Mouse (Mus musculus): ENCODE measurements around the gene Morn5.

Gene Morn5

GRCm38 (mm10) chr2:36039297-36039985 is 9.8 kb upstream of the Morn5 start:
- Histone ChIP-seq H3K36me3 (ENCODE audit: control insufficient read depth, insufficient read depth, low read length, poor library complexity, severe bottlenecking) (peaks cover 7% of the 10 kb centered on the region), H3K27me3 (ENCODE audit: control insufficient read depth, insufficient read depth, low read length, poor library complexity, severe bottlenecking) (no peaks in the 10 kb centered on the region)
- DNase-seq (ENCODE audit: low read depth, low spot score) = no peak

DNA sequence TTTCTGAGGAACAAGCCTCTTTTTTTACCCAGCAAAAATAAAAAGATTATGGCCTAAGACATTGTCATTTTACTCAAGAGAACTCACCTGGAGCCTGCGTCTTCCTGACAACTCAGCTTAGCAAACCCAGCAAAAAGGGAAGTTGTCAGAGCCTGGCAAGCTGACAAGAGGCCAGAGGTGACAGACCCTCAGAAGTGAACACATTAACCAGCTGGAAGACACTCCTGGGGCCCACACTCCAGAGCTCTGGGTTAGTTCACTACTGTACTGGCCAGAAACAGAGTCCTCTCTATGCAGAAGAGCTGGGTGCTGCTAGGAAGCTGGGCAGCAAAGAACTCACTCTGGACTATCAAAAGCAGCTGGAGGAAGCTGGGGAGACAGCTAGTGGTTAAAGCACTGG is 8.4 kb upstream of the Morn5 start:
- peak; percentile 12 for DNase-seq (ENCODE audit: low read depth, low spot score)
- Histone ChIP-seq H3K27me3 (ENCODE audit: control insufficient read depth, insufficient read depth, low read length, poor library complexity, severe bottlenecking) (no peaks in the 10 kb centered on the region), H3K36me3 (ENCODE audit: control insufficient read depth, insufficient read depth, low read length, poor library complexity, severe bottlenecking) (peaks cover 7% of the 10 kb centered on the region)

DNA sequence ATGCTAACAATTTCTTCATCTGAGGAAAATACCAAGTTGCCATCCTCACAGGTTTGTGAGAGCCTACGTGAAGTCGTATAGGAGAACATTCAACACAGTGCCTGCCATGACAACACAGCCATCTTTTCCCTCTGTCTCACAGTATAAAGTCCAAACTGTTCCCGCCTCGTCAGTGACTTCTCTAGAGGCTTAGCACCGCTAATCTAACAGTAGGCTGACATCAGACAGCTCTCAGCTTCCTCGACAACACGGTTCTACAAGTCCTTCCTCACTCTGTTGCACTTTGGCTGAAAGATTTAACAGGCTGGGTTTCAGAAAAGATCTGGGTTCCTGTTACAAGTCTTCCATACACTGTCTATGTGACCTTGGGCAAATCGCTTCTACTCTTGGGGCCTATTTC is 1.1 kb upstream of the Morn5 start:
- no peaks in the 10 kb centered on the region for H3K36me3 ChIP-seq (ENCODE audit: control insufficient read depth, insufficient read depth, low read length, poor library complexity, severe bottlenecking)
- H3K27me3 ChIP-seq (ENCODE audit: control insufficient read depth, insufficient read depth, low read length, poor library complexity, severe bottlenecking) = no peaks in the 10 kb centered on the region
- peak; percentile 6 for DNase-seq (ENCODE audit: low read depth, low spot score)

GRCm38 (mm10) chr2:36049567-36049954 is 303 bp downstream of the Morn5 start:
- Histone ChIP-seq H3K36me3 (ENCODE audit: control insufficient read depth, insufficient read depth, low read length, poor library complexity, severe bottlenecking) (no peaks in the 10 kb centered on the region), H3K27me3 (ENCODE audit: control insufficient read depth, insufficient read depth, low read length, poor library complexity, severe bottlenecking) (no peaks in the 10 kb centered on the region)
- no peak for DNase-seq (ENCODE audit: low read depth, low spot score)

- Histone ChIP-seq H3K27me3 (ENCODE audit: control insufficient read depth, insufficient read depth, low read length, poor library complexity, severe bottlenecking) (no peaks in the 10 kb centered on the region), H3K36me3 (ENCODE audit: control insufficient read depth, insufficient read depth, low read length, poor library complexity, severe bottlenecking) (no peaks in the 10 kb centered on the region)
- no peak for DNase-seq (ENCODE audit: low read depth, low spot score)
Observed at GRCm38 (mm10) chr2:36053249-36053648, 4.0 kb downstream of the Morn5 start.

DNA sequence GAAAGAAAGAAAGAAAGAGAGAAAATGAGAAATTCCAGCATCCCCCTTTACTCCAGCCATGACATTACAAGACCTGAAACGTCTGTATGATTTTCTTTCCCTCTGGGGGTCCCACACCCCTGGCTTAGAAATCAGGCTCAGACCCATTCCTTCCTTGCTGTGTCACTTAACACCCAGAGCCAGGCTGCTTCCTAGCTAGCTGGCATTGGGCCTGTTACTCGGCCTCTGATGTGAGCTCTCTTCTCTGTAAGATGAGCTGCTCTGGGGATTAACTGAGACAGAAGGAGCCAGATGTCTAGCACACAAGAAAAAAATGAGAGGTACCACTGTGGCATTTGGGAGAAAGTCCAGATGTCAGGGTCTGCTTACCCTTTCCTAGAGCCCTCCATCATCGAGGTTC is 7.0 kb downstream of the Morn5 start:
- H3K27me3 ChIP-seq (ENCODE audit: control insufficient read depth, insufficient read depth, low read length, poor library complexity, severe bottlenecking) = no peaks in the 10 kb centered on the region
- H3K36me3 ChIP-seq (ENCODE audit: control insufficient read depth, insufficient read depth, low read length, poor library complexity, severe bottlenecking) = no peaks in the 10 kb centered on the region
- DNase-seq (ENCODE audit: low read depth, low spot score) = no peak

DNA sequence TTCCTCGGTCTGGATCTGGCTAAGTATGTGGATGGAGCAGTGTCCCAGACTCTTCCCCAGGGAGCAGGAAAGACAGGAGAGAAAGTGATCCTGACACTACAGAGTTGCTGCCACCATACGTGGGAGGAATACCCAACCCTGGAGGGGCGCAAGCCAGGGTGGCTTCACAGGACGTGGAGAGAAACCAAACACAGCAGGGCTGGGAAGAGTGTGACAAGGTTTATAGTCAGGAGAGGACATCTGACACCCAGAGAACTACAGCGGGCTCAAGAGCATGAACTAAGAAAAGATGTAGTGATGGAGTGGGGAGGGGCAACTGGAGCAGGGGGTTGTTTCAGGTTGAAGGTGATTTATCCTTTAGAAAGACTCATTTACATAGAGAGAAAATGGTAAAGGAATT is 12.2 kb downstream of the Morn5 start:
- H3K27me3 ChIP-seq (ENCODE audit: control insufficient read depth, insufficient read depth, low read length, poor library complexity, severe bottlenecking) = peaks cover 2% of the 10 kb centered on the region
- no peaks in the 10 kb centered on the region for H3K36me3 ChIP-seq (ENCODE audit: control insufficient read depth, insufficient read depth, low read length, poor library complexity, severe bottlenecking)
- no peak for DNase-seq (ENCODE audit: low read depth, low spot score)

DNA sequence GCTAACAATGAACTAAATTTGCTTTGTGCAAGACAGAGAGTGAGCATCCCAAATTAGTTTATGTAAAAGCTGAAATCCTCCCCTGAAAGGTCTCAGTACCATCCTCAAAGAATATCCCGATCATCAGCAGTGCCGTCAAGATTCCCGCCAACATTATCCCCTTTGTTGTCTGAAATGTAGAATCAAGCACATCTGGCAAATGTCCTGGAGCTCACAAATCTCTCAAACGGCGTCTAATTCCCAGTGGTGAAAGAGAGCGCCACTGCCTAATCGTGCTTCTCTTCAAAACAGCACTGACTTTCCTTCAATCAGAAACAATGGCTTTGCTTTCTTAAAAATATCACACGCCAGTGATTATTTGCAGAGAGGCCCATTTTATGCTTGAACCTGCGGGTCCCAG is 17.9 kb downstream of the Morn5 start:
- no peak for DNase-seq (ENCODE audit: low read depth, low spot score)
- no peaks in the 10 kb centered on the region for H3K36me3 ChIP-seq (ENCODE audit: control insufficient read depth, insufficient read depth, low read length, poor library complexity, severe bottlenecking)
- H3K27me3 ChIP-seq (ENCODE audit: control insufficient read depth, insufficient read depth, low read length, poor library complexity, severe bottlenecking) = peaks cover 2% of the 10 kb centered on the region

- no peaks in the 10 kb centered on the region for H3K36me3 ChIP-seq (ENCODE audit: control insufficient read depth, insufficient read depth, low read length, poor library complexity, severe bottlenecking)
- DNase-seq (ENCODE audit: low read depth, low spot score) = no peak
- no peaks in the 10 kb centered on the region for H3K27me3 ChIP-seq (ENCODE audit: control insufficient read depth, insufficient read depth, low read length, poor library complexity, severe bottlenecking)
Observed at GRCm38 (mm10) chr2:36071660-36072305, 22.5 kb downstream of the Morn5 start.

- Histone ChIP-seq H3K27me3 (ENCODE audit: control insufficient read depth, insufficient read depth, low read length, poor library complexity, severe bottlenecking) (no peaks in the 10 kb centered on the region), H3K36me3 (ENCODE audit: control insufficient read depth, insufficient read depth, low read length, poor library complexity, severe bottlenecking) (no peaks in the 10 kb centered on the region)
- DNase-seq (ENCODE audit: low read depth, low spot score) = no peak
Observed at GRCm38 (mm10) chr2:36073781-36074180, 24.5 kb downstream of the Morn5 start.

GRCm38 (mm10) chr2:36075210-36075609 is 26.0 kb downstream of the Morn5 start:
- H3K36me3 ChIP-seq (ENCODE audit: control insufficient read depth, insufficient read depth, low read length, poor library complexity, severe bottlenecking) = no peaks in the 10 kb centered on the region
- no peaks in the 10 kb centered on the region for H3K27me3 ChIP-seq (ENCODE audit: control insufficient read depth, insufficient read depth, low read length, poor library complexity, severe bottlenecking)
- no peak for DNase-seq (ENCODE audit: low read depth, low spot score)

DNA sequence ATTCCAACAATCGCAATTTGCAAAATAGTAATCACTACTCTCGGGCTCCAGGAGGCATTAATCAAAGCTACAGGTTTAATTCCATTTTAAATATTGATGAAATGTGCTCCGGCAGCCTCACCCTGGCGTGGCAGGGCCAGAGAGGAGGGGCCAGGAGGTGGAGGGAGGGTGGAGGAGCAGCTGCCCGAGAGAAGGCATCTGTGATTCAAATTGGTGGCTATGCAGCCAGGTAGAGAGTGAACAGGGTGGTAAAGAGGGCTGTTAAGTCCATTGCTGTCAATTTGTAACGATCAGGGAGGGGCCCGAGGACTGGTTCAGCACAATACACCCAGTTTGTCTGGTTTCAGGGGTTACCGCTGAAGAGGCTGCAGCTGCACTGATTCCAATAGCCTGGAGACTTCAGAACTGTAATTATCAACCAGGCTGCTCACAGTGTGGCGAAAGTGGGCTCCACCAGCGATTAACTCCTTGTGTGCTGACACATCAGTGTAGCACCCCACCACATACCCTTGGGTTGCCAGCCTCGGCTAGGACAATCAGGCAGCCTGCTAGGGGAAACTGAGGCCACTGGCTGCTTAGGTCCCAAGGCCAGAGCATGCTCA is 28.0 kb downstream of the Morn5 start:
- Histone ChIP-seq H3K36me3 (ENCODE audit: control insufficient read depth, insufficient read depth, low read length, poor library complexity, severe bottlenecking) (no peaks in the 10 kb centered on the region), H3K27me3 (ENCODE audit: control insufficient read depth, insufficient read depth, low read length, poor library complexity, severe bottlenecking) (no peaks in the 10 kb centered on the region)
- DNase-seq (ENCODE audit: low read depth, low spot score) = no peak

DNA sequence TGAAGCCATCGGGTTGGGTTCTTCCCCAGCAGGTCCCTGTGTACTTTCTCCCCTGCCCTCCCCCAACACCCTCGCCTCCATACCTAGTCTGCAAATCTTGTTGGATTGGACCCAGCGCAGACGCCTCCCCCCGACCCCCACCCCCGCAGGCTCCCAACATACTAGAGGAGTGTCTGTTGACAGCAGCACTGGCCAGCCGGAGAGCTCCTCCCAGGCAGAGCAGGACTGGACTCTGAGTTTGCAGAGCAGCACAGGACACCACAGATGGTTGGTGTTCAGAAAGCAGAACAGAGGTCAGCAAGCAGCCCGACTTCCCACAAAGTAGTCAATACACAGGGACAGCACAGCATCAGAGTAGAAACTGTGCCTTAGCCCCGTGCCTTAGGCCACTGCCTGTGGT is 32.2 kb downstream of the Morn5 start:
- Histone ChIP-seq H3K36me3 (ENCODE audit: control insufficient read depth, insufficient read depth, low read length, poor library complexity, severe bottlenecking) (no peaks in the 10 kb centered on the region), H3K27me3 (ENCODE audit: control insufficient read depth, insufficient read depth, low read length, poor library complexity, severe bottlenecking) (no peaks in the 10 kb centered on the region)
- no peak for DNase-seq (ENCODE audit: low read depth, low spot score)

DNA sequence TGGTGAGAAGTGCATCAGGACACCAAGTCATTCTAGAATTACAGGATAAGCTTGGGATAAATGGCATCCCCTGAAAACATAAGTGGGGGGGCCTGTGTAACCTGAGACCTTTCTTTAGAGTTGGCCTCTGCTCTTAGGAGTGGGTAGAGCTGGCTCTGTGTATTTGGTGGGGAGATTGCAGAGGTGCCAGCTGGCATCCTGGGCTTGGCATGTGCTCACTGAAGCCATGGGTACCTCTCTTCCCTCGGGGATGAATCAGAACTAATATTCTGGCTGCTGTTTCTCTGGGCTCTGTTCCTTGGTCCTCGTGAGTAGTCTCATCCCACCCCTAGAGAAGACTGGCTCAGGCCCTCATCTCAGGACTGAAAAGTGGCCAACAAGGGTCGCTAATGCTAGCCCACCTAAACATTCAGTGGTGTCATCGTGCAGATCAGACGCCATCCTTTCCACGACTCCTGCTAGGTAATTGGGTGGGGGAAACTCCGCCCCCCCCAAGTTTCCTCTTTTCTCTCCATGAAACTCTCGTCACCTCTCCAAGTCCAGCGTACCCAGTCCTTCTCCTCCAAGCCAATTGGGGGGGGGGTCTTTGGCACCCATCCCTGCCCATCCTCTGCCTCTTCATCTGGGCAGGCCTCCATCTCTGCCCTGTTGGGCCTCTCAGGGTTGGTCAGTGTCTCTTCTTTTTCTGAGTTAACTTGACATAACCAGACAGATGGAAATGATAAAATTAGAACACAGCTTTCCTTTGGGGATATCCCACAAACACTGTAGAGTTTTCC is 33.7 kb downstream of the Morn5 start:
- DNase-seq (ENCODE audit: low read depth, low spot score) = no peak
- H3K27me3 ChIP-seq (ENCODE audit: control insufficient read depth, insufficient read depth, low read length, poor library complexity, severe bottlenecking) = no peaks in the 10 kb centered on the region

GRCm38 (mm10) chr2:36085041-36085440 is 35.8 kb downstream of the Morn5 start:
- no peaks in the 10 kb centered on the region for H3K27me3 ChIP-seq (ENCODE audit: control insufficient read depth, insufficient read depth, low read length, poor library complexity, severe bottlenecking)
- no peaks in the 10 kb centered on the region for H3K36me3 ChIP-seq (ENCODE audit: control insufficient read depth, insufficient read depth, low read length, poor library complexity, severe bottlenecking)
- DNase-seq (ENCODE audit: low read depth, low spot score) = no peak

More for the DNA sequence above, 33.7 kb downstream of the Morn5 start:
- H3K36me3 ChIP-seq (ENCODE audit: control insufficient read depth, insufficient read depth, low read length, poor library complexity, severe bottlenecking) = no peaks in the 10 kb centered on the region
